Mouse (Mus musculus) E14TG2a.4 (cell line): ENCODE measurements around the gene Stx6.

ENCODE experiments used
- CTCF ChIP-seq: conservative IDR thresholded peaks from 2 replicates; pipeline ENCODE4 v1.5.1; 2014; ENCODE audit warnings: low read length
- POU5F1 ChIP-seq: IDR thresholded peaks from 2 replicates; pipeline ENCODE4 v1.6.1; 2014; ENCODE audit warnings: low read length, borderline replicate concordance

- TF ChIP-seq CTCF (no peak; the same call in 1 of the 2 replicates), POU5F1 (no peak)
Observed at GRCm38 (mm10) chr1:155134866-155135265, 23.6 kb upstream of the Stx6 start.
